Mouse (Mus musculus): ENCODE results near the gene Timp3.
A peak's percentile ranks its signal among the peaks of the same experiment; 100 is the strongest.
"Not testable (repeated sequence)": the region's sequence is repeated elsewhere in the genome, so short reads cannot be mapped to it uniquely, and the experiment has no call there.

Timp3 gene

GRCm38 (mm10) chr10:86352521-86352920 lies 52.3 kb downstream of the Timp3 start:
- DNase-seq (ENCODE audit: low spot score): no peak

- DNase-seq (ENCODE audit: low spot score): no peak
These were observed 56.8 kb downstream of the Timp3 start for GRCm38 (mm10) chr10:86356819-86357563.

GRCm38 (mm10) chr10:86358307-86358975 lies 58.3 kb downstream of the Timp3 start:
- no peak for DNase-seq (ENCODE audit: low spot score)

GRCm38 (mm10) chr10:86359208-86359607 lies 59.0 kb downstream of the Timp3 start:
- DNase-seq (ENCODE audit: low spot score): no peak

- no peak for DNase-seq (ENCODE audit: low spot score)
These were observed 59.5 kb downstream of the Timp3 start for GRCm38 (mm10) chr10:86359699-86360098.

GRCm38 (mm10) chr10:86363669-86364309 lies 63.6 kb downstream of the Timp3 start:
- no peak for DNase-seq (ENCODE audit: low spot score)

- DNase-seq (ENCODE audit: low spot score): peak; percentile 38
These were observed 65.5 kb downstream of the Timp3 start for GRCm38 (mm10) chr10:86365632-86366092.

GRCm38 (mm10) chr10:86367346-86367745 lies 67.2 kb downstream of the Timp3 start:
- no peak for DNase-seq (ENCODE audit: low spot score)

GRCm38 (mm10) chr10:86368811-86369210 lies 68.6 kb downstream of the Timp3 start:
- DNase-seq (ENCODE audit: low spot score): no peak

GRCm38 (mm10) chr10:86369346-86369745 lies 69.2 kb downstream of the Timp3 start:
- DNase-seq (ENCODE audit: low spot score): no peak

GRCm38 (mm10) chr10:86371561-86371960 lies 71.4 kb downstream of the Timp3 start:
- DNase-seq (ENCODE audit: low spot score): no peak

- DNase-seq (ENCODE audit: low spot score): no peak
These were observed 73.9 kb downstream of the Timp3 start for GRCm38 (mm10) chr10:86374061-86374460.

- peak; percentile 28 for DNase-seq (ENCODE audit: low spot score)
These were observed 75.7 kb downstream of the Timp3 start for GRCm38 (mm10) chr10:86375903-86376302.

GRCm38 (mm10) chr10:86376392-86377185 lies 76.4 kb downstream of the Timp3 start:
- DNase-seq (ENCODE audit: low spot score): no peak

- DNase-seq (ENCODE audit: low spot score): not testable (repeated sequence)
These were observed 78.6 kb downstream of the Timp3 start for GRCm38 (mm10) chr10:86378803-86379202.

- DNase-seq (ENCODE audit: low spot score): no peak
These were observed 80.5 kb downstream of the Timp3 start for GRCm38 (mm10) chr10:86380626-86381025.

- no peak for DNase-seq (ENCODE audit: low spot score)
These were observed 81.2 kb downstream of the Timp3 start for GRCm38 (mm10) chr10:86381150-86381921.

GRCm38 (mm10) chr10:86381922-86382260 lies 81.7 kb downstream of the Timp3 start:
- no peak for DNase-seq (ENCODE audit: low spot score)

- DNase-seq (ENCODE audit: low spot score): no peak
These were observed 84.5 kb downstream of the Timp3 start for GRCm38 (mm10) chr10:86384655-86385054.

GRCm38 (mm10) chr10:86385656-86386055 lies 85.5 kb downstream of the Timp3 start:
- DNase-seq (ENCODE audit: low spot score): no peak

GRCm38 (mm10) chr10:86386232-86386631 lies 86.1 kb downstream of the Timp3 start:
- no peak for DNase-seq (ENCODE audit: low spot score)

All from ovary, postnatal 36 days (tissue).